Mouse (Mus musculus) heart, embryonic 13.5 days (tissue): ENCODE measurements at regions not wholly inside any gene's neighbourhood (a gene's known extent, or its start where the extent isn't known, plus 50 kb on each side); places are given as distances from the start of the nearest gene placed in this dataset.

ENCODE experiments used
- ATAC-seq: fragments of 200-750 bp; cut with Nextera tagmentation; 2 replicates; pipeline ENCODE4 v1.8.0; 2017; ENCODE audit warnings: moderate TSS enrichment; ENCODE audit not compliant: insufficient number of reproducible peaks, low FRiP score, low TSS enrichment; ENCODE audit errors: extremely low read depth
- H3K27ac ChIP-seq: fragments of 300-500 bp; sonication (generic); replicated peaks from 2 replicates; pipeline ENCODE4 v1.5.1; 2015; ENCODE audit warnings: moderate library complexity, mild to moderate bottlenecking, inconsistent platforms
- H3K27me3 ChIP-seq: fragments of 300-500 bp; sonication (generic); replicated peaks from 2 replicates; pipeline ENCODE4 v1.6.1; 2015; ENCODE audit warnings: mild to moderate bottlenecking, inconsistent platforms
- H3K36me3 ChIP-seq: fragments of 300-500 bp; sonication (generic); 2 replicates; pipeline ENCODE4 v1.6.1; 2015; ENCODE audit warnings: mild to moderate bottlenecking, inconsistent platforms
- H3K4me1 ChIP-seq: fragments of 300-500 bp; sonication (generic); 2 replicates; pipeline ENCODE4 v1.6.1; 2015; ENCODE audit warnings: inconsistent platforms
- H3K4me2 ChIP-seq: fragments of 300-500 bp; sonication (generic); 2 replicates; pipeline ENCODE4 v1.6.1; 2015; ENCODE audit warnings: inconsistent platforms, mild to moderate bottlenecking, moderate library complexity
- H3K4me3 ChIP-seq: fragments of 300-500 bp; sonication (generic); 2 replicates; pipeline ENCODE4 v1.5.1; 2015; ENCODE audit warnings: moderate library complexity, mild to moderate bottlenecking, inconsistent platforms
- H3K9ac ChIP-seq: fragments of 300-500 bp; sonication (generic); 2 replicates; pipeline ENCODE4 v1.6.1; 2015; ENCODE audit warnings: inconsistent platforms, mild to moderate bottlenecking, moderate library complexity
- H3K9me3 ChIP-seq: fragments of 300-500 bp; sonication (generic); 2 replicates; pipeline ENCODE4 v1.6.1; 2016; ENCODE audit warnings: inconsistent platforms
- WGBS: fragments of 180-500 bp; shearing (Covaris S2); methylation state at CpG from one replicate; pipeline ENCODE4 v1.1.7; 2015; ENCODE audit warnings: mixed read lengths; 5-methylcytosine and 5-hydroxymethylcytosine counted together

DNA sequence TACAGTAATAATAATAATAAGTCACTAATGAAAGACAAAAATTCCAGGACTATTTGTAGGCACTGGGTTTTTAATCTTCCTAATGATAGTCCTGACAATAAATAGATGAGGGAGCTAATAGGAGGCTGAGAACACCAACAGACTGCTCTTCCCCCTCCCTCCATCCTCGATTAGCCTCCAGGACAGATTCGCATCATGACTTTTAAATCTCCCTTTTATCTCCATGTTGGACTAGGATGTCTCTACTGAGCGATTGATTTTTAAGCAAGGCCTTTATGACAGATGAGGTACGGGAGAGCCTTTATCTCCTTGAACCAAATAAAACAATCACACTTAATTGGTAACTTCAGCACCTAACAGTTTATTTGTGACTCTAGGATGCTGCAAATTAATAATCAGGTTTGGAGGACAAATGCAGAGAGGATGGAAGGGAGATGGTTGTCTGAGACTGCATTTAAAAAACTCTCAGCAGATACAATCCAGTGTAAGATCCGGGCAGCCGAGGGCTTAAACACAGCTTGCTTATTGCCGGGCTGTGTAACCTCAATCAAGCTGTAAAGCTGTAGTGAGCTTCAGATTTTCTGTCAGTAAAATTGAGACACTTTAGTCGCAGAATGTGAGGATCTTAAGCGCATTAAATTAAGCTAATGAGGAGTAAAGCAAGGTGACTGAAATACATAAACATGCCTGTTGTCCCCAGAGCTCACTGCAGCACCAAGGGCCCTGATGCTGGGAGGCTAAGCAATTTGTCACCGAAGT lies 82.3 kb downstream of the Cmpk2 start:
- no peak overlapping the region for H3K4me3 ChIP-seq
- no peak for ATAC-seq
- H3K9ac ChIP-seq: no peak overlapping the region
- no peak overlapping the region for H3K27ac ChIP-seq
- H3K9me3 ChIP-seq: peaks cover 4% of the 10 kb centered on the region; the same call in 1 of the 2 replicates
- H3K4me1 ChIP-seq: peaks cover 12% of the 10 kb centered on the region
- H3K36me3 ChIP-seq: no peaks in the 10 kb centered on the region
- H3K27me3 ChIP-seq: 0 out of 2 replicates have a peak, but pooled peaks cover 8% of the 10 kb centered on the region
- WGBS: 72% methylated on average over 10 of the region's 10 CpGs
- H3K4me2 ChIP-seq: no peak overlapping the region

DNA sequence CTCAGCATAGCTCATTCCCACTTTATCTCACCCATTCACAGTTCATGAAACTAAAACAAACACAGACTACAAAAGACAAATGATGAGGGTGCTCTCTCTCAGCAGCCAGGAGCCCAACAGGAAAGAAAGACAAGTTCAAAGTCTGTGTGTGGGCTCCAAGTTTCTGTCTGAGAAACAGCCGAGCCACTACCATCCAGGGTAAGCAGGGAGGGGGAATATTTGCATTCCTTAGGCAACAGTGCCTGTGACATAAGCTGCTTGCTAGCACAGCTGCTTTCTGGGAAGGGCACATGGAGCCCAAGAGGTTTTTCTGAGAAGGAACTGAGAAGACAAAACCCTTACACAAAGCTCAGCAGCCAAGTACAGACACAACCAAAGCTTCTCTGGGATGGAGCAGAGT lies 78.5 kb downstream of the Cmpk2 start:
- H3K9me3 ChIP-seq: peaks cover 4% of the 10 kb centered on the region; the same call in 1 of the 2 replicates
- H3K27ac ChIP-seq: no peak overlapping the region
- no peaks in the 10 kb centered on the region for H3K36me3 ChIP-seq
- H3K27me3 ChIP-seq: peaks cover 24% of the 10 kb centered on the region
- WGBS: 52% methylated on average over 1 of the region's 1 CpGs
- H3K4me1 ChIP-seq: peaks cover 17% of the 10 kb centered on the region
- no peak for ATAC-seq
- no peak overlapping the region for H3K9ac ChIP-seq
- H3K4me3 ChIP-seq: no peak overlapping the region
- H3K4me2 ChIP-seq: no peak overlapping the region

DNA sequence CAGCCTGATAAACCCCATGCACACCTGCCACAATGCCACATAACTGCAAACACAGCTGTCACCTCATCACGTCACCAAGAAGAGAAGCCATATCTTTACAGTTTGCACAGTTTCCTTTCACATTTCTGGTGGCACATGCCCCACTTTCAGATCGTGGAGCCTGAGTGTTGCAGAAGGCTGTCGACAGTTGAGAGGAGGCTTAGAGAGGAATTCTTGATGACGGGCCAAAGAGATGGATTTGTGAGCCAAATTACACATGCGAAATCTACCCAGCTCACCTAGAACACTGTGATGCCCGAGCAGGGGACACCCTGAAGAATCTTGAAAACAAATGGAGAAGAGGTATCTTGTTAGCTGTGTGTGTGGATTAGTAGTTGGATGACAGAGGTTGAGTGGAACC lies 77.4 kb downstream of the Cmpk2 start:
- no peak for ATAC-seq
- Histone ChIP-seq H3K4me2 (peak overlapping the region; percentile 30), H3K27ac (no peak overlapping the region), H3K9ac (no peak overlapping the region), H3K36me3 (no peaks in the 10 kb centered on the region), H3K27me3 (peaks cover 29% of the 10 kb centered on the region), H3K4me3 (no peak overlapping the region), H3K9me3 (peaks cover 4% of the 10 kb centered on the region; the same call in 1 of the 2 replicates), H3K4me1 (peaks cover 17% of the 10 kb centered on the region)
- WGBS: 21% methylated on average over 6 of the region's 6 CpGs

DNA sequence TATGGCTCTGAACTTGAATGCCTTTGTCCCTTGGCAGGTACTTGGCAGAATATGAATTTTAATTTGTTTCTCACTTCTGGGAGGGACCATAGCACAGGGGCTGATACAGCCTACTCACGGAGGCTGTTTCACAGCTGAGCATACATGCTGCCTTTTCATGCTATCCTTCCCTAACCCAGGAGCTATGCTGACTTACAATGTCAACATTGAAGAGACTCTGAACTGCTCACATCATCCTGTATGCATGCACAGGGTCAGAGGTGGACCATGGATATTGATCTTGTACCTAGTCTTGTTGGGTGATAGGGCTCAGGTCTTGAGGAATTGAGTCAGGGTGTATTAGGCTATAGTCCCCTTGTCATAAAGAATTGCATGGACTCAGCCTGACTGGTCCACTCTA lies 74.5 kb downstream of the Cmpk2 start:
- Histone ChIP-seq H3K27me3 (peaks cover 32% of the 10 kb centered on the region), H3K4me2 (no peak overlapping the region), H3K4me3 (no peak overlapping the region), H3K9me3 (peaks cover 4% of the 10 kb centered on the region; the same call in 1 of the 2 replicates), H3K36me3 (no peaks in the 10 kb centered on the region), H3K4me1 (peaks cover 17% of the 10 kb centered on the region), H3K9ac (no peak overlapping the region), H3K27ac (no peak overlapping the region)
- ATAC-seq: no peak
- WGBS: 82% methylated on average over 1 of the region's 1 CpGs

DNA sequence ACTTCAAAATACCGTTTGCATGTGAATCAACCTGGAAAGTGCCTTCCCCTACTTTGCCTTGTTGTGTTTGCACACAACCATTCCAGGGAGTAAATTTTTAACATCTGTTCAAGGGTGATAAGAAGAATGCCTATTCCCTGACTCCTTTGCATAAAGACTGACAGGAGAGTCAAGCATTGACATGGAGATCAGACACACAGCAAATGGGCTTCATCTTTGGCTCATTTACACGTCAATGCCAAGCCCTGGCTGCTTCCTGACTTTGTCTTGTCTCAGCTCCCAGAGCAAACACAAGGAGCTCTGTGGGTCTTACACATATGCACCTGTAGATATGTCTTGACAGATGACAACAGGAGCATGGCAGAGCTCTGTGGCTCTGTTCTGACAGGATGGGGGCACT lies 73.4 kb downstream of the Cmpk2 start:
- H3K4me3 ChIP-seq: no peak overlapping the region
- H3K27ac ChIP-seq: no peak overlapping the region
- WGBS: 45% methylated on average over 2 of the region's 2 CpGs
- H3K4me1 ChIP-seq: peaks cover 16% of the 10 kb centered on the region
- H3K27me3 ChIP-seq: peaks cover 40% of the 10 kb centered on the region
- H3K36me3 ChIP-seq: no peaks in the 10 kb centered on the region
- no peak overlapping the region for H3K9ac ChIP-seq
- H3K9me3 ChIP-seq: no peaks in the 10 kb centered on the region
- no peak overlapping the region for H3K4me2 ChIP-seq
- no peak for ATAC-seq

DNA sequence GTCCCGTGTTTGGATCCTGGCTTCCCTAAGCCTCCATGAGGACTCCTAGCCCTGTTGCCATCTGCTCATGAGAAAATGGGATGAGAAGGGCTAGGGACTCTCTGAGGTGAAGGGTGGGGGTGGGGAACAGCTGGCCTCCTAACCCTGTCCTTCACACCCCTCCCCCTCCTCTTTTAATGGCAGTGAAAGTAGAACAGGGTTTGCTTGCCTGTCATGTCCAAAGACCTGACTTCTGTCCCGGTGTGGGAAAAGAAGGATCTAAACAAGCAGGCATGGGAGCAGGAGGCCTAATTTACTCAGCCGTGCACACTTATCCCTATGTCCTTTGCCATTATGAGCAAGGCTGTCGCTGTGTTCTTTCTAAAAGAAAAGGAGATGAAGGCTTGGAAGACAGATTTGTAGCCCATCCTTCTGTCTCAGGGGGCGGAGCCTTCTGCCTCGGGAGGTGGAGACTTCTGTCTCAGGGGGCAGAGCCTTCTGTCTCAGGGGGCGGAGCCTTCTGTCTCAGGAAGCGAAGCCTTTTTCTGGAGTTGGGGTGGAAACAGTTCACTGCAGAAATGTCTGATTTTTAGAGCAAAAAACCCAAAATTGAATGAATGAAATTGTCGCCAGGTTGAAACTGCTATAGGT lies 66.4 kb downstream of the Cmpk2 start:
- H3K4me3 ChIP-seq: no peak overlapping the region
- H3K36me3 ChIP-seq: no peaks in the 10 kb centered on the region
- H3K9ac ChIP-seq: no peak overlapping the region
- no peak overlapping the region for H3K27ac ChIP-seq
- no peak for ATAC-seq
- H3K4me2 ChIP-seq: no peak overlapping the region
- H3K4me1 ChIP-seq: peaks cover 8% of the 10 kb centered on the region
- peaks cover 18% of the 10 kb centered on the region; the same call in 1 of the 2 replicates for H3K27me3 ChIP-seq
- 70% methylated on average over 9 of the region's 9 CpGs for WGBS
- no peaks in the 10 kb centered on the region for H3K9me3 ChIP-seq

DNA sequence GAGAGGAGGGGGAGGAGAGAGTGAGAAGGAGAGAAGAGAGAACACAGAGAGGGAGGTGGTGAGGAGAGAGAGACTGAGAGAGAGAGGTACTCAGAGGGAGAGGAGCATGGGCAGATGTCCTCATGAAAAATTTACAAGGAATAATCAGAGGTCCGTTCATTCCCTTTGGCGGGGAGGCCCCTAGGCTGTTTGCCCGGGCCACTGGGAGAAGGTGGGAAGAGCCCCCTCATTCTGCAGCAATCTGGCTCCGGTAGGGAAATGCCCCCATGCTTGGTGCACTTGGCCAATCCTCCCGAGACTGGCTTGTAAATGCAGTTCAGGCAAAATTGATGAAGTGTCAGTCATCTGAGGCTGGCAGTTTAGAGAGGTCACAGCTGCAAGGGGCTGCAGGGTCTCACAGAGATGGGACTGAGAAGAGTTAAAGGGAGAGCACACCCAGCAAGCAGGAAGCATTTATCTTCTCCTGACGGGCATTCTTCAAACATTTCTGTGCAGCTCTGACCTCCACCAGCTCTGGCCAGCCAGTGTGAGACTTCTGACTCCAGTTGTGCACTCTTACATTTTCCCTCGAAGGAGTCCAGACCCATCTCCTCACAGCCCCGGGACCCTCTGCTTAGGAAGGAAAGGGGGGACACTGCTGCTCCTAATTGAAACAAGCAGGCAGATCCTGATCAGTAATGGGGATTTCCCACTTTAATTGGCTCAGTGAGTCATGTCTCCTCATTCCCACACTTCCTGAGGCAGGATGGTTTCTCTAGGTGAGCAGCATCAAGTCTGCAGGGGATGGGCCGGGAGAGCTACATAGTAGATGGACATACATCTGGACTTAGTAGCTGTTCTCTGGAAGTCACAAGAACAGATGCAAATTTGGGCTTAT lies 65.5 kb downstream of the Cmpk2 start:
- no peaks in the 10 kb centered on the region for H3K9me3 ChIP-seq
- no peaks in the 10 kb centered on the region for H3K36me3 ChIP-seq
- peaks cover 8% of the 10 kb centered on the region for H3K4me1 ChIP-seq
- no peak overlapping the region for H3K4me2 ChIP-seq
- no peak overlapping the region for H3K9ac ChIP-seq
- no peak for ATAC-seq
- H3K27me3 ChIP-seq: peaks cover 18% of the 10 kb centered on the region; the same call in 1 of the 2 replicates
- no peak overlapping the region for H3K4me3 ChIP-seq
- WGBS: 29% methylated on average over 9 of the region's 9 CpGs
- H3K27ac ChIP-seq: no peak overlapping the region

DNA sequence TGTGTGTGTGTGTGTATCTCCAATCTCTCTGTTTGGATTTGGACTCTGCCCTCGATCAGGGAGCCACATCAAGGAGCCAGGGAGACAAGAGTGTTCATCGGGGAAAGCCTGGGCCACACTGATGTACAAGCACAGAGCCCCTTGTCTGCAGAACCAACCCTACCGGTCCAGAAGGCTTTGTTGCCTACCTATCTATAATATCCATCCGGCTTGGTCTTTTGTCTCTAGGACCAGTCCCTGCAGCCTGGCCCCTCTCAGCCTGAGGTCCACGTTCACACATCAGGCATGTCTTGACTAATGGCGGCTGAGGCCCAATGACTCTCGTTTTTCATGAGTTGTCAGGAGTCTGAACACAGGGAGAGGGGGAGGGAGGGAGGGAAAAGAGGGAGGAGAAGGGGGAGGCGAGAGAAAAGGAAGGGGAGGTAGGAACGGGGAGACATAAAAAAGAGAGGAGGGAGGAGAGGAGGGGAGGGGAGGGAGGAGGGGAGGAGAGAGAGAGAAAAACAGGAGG lies 64.7 kb downstream of the Cmpk2 start:
- Histone ChIP-seq H3K4me2 (no peak overlapping the region), H3K36me3 (no peaks in the 10 kb centered on the region), H3K9ac (no peak overlapping the region), H3K4me3 (no peak overlapping the region), H3K27ac (no peak overlapping the region), H3K27me3 (peaks cover 20% of the 10 kb centered on the region; the same call in 1 of the 2 replicates), H3K9me3 (no peaks in the 10 kb centered on the region), H3K4me1 (peaks cover 8% of the 10 kb centered on the region)
- WGBS: 51% methylated on average over 9 of the region's 9 CpGs
- no peak for ATAC-seq

DNA sequence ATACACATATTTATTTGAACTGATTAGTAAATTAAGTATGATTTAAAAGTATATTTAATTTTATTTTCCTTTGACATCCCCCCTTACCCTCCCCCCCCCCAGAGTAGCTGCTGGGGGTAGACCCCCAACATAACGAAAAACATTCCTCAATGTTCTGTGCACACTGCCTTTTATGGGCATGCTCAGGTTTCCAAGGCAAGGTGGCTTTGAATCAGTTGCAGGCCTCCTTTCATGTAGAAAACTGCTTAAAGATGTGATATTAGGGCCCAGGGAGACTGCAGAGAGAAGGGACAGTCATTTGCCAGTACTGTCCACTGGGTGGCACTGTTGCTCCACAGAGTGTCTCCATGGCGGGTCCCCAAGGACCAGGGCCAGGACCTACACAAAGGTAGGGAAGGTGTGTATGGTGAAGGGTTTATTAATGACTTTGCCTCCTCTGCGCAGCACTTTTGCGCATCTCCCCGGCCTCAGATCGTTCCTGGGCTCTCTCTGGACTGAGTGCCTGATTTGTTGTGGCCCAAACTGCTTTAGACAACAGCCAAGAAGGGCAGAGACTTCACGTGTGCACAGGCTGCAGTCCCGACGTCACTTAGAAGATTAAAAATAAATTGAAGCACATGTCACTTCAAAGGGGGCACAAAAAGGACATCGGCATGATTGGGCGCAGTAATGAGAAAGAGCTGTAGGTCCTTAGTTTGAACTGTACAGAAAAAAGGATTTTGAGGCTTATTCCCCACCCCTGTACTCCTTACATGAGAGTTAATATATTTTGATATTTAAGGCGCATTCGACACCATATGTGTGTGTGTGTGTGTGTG lies 64.0 kb downstream of the Cmpk2 start:
- Histone ChIP-seq H3K27me3 (peaks cover 18% of the 10 kb centered on the region; the same call in 1 of the 2 replicates), H3K36me3 (no peaks in the 10 kb centered on the region), H3K4me3 (no peak overlapping the region), H3K4me1 (peaks cover 8% of the 10 kb centered on the region), H3K9me3 (no peaks in the 10 kb centered on the region), H3K27ac (no peak overlapping the region), H3K9ac (no peak overlapping the region), H3K4me2 (no peak overlapping the region)
- ATAC-seq: no peak
- 42% methylated on average over 13 of the region's 13 CpGs for WGBS

DNA sequence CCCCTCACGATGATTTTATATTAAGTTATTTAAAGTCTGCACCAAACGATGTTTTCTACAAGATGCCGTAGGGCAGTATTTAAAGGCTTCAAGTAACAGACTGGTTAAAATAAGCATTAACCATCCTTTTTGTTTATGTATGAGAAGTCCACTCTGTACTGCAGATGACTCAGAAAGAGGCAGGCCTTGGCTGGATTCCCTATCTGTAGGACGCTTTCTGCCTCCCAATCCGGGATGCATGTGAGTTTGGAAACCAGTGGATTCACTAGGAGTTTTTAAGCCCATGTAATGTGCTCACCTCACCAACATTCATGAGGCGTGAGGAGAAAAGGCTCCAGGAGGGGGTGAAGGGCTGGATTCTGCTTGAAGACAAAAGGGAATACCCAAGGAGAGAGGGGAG lies 63.1 kb downstream of the Cmpk2 start:
- H3K36me3 ChIP-seq: no peaks in the 10 kb centered on the region
- no peak overlapping the region for H3K27ac ChIP-seq
- H3K4me1 ChIP-seq: peaks cover 8% of the 10 kb centered on the region
- H3K27me3 ChIP-seq: 0 out of 2 replicates have a peak, but pooled peaks cover 8% of the 10 kb centered on the region
- 74% methylated on average over 6 of the region's 6 CpGs for WGBS
- no peaks in the 10 kb centered on the region for H3K9me3 ChIP-seq
- no peak overlapping the region for H3K9ac ChIP-seq
- no peak overlapping the region for H3K4me3 ChIP-seq
- no peak for ATAC-seq
- H3K4me2 ChIP-seq: no peak overlapping the region
